Mouse (Mus musculus): ENCODE measurements around the gene Nthl1. TPM values are rescaled to one million over a fixed set of nuclear protein-coding genes. Genes with fewer than 3 reads are reported as not detected.
A peak's percentile ranks its signal among the peaks of the same experiment; 100 is the strongest.

The Nthl1 gene
- polyA plus RNA-seq (2014; fragmentation: Nextera tagmentation; extraction: Ambion mirVana): 14.2 and 17.0 TPM in 2 replicates

DNA sequence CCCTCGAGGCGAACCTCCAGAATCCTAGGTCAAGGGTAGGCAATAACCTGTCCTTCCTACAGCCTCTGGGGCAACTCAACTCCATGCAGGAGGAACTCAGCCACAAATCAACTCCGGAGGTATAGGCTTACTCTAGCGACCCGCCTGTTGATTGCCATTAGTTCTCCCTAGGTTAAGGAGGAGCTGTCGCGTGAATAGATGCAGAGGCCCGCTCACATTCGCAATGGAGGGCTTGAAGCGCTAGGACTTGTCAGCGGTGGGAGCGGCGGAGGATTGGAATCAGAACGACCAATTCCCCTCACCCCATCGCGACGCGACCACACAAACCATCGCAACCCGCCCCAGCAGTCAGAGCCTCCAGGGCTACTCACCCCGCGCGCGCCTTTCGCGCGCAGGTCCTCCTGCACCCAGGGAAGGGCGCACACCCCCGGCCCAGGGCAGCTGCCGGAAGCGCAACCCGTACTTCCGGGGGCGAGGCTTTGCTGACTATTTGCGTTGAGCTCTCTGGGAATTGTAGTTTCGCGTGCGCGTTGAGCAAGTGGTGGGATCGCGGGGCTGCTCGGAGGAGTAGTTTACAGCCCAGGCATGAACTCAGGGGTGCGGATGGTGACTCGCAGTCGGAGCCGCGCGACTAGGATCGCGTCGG, at the start of gene Nthl1, which contains the start of gene Tsc2:
Gene Nthl1, plus strand, starts transcription at position 514 of the 646 bp plus-strand sequence.
Gene Tsc2, minus strand, starts transcription at position 464 of the 646 bp plus-strand sequence.
- Histone ChIP-seq H3K9me3 (ENCODE audit: control insufficient read depth, low read length) (no peaks in the 10 kb centered on the region), H3K9ac (ENCODE audit: low read depth, low read length) (peak within 1 kb of the TSS; percentile 63), H3K36me3 (ENCODE audit: control insufficient read depth, insufficient read depth, low read length) (peaks cover 32% of the 10 kb centered on the region), H3K27ac (ENCODE audit: low read depth, low read length) (peak within 1 kb of the TSS; percentile 75), H3K4me3 (ENCODE audit: low read length) (peak within 1 kb of the TSS; percentile 58), H3K4me2 (replicated peaks; ENCODE audit: low read depth, low read length) (peak within 1 kb of the TSS; percentile 50), H3K4me1 (ENCODE audit: control insufficient read depth, insufficient read depth, low read length) (peaks cover 13% of the 10 kb centered on the region), H3K27me3 (ENCODE audit: control insufficient read depth, insufficient read depth, low read length) (no peaks in the 10 kb centered on the region)
- WGBS: under 1% methylated on average over 47 of the region's 51 CpGs
- peak; percentile 88 for ATAC-seq (ENCODE audit: low FRiP score, low TSS enrichment)

DNA sequence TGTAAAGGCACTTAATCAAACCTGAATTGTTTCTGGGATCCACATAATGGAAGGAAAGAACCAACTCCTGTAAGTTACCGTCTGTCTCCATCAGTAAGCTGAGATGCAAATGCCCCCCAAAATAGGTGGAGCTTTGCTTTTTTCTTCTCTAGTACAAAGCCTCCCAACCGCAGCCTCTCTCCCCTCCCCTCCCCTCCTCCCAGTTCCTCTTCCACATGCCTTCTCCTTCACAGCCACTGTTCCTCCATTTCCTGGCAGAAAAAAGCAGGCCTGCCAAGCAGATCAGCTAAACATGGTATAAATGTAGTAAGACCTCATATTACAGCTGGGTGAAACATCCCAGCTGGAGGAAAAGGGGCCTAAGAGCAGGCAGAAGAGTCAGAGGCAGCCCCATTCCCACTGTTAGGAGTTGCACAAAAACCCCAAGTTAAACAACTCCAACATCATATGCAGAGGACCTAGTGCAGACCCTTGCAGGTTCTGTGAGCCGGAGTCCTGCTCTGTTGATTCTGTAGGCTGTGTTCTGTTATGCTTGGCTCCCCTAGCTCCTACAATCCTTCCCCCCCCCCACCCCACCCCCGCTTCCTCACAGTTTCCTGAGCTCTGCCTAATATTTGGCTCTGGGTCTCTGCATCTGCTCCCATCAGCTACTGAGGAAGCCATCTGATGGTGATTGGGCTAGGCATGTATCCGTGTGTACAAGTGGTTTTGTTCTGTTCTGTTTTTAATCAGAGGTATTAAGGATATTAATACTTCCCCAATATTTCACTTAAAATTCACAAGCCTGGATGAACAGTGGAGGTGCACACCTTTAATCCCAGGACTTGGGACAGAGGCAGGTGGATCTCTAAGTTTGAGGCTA, 48.6 kb upstream of the Nthl1 start:
- Histone ChIP-seq H3K4me1 (ENCODE audit: control insufficient read depth, insufficient read depth, low read length) (0 out of 2 replicates have a peak, but pooled peaks cover 3% of the 10 kb centered on the region), H3K27me3 (ENCODE audit: control insufficient read depth, insufficient read depth, low read length) (no peaks in the 10 kb centered on the region), H3K27ac (ENCODE audit: low read depth, low read length) (no peak overlapping the region), H3K9ac (ENCODE audit: low read depth, low read length) (no peak overlapping the region), H3K4me2 (replicated peaks; ENCODE audit: low read depth, low read length) (no peak overlapping the region), H3K9me3 (ENCODE audit: control insufficient read depth, low read length) (no peaks in the 10 kb centered on the region), H3K36me3 (ENCODE audit: control insufficient read depth, insufficient read depth, low read length) (peaks cover 75% of the 10 kb centered on the region), H3K4me3 (ENCODE audit: low read length) (no peak overlapping the region)
- ATAC-seq (ENCODE audit: low FRiP score, low TSS enrichment): no peak
- WGBS: 65% methylated on average over 5 of the region's 5 CpGs

DNA sequence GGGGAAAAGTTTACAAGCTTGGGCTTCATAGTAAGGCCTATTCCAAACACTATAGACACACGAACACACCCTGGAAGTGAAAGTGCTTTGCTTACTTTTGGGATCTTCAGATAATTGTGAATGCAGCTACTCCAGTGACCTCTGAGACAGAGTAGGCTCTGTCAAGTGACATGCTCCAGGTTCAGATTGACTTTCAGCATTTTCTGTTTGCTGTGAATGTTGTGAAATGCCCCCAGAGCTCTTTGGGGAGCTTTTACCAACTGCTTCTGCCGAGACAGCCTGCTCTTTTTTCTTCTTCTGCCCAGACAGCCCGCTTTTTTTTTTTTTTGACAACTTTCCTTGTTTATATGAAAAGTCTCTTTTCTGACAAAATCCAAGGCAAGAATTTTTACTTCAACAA, 48.0 kb upstream of the Nthl1 start:
- no peak overlapping the region for H3K4me3 ChIP-seq (ENCODE audit: low read length)
- no peak overlapping the region for H3K4me2 ChIP-seq (replicated peaks; ENCODE audit: low read depth, low read length)
- no peaks in the 10 kb centered on the region for H3K9me3 ChIP-seq (ENCODE audit: control insufficient read depth, low read length)
- no peaks in the 10 kb centered on the region for H3K27me3 ChIP-seq (ENCODE audit: control insufficient read depth, insufficient read depth, low read length)
- no peak for ATAC-seq (ENCODE audit: low FRiP score, low TSS enrichment)
- H3K9ac ChIP-seq (ENCODE audit: low read depth, low read length): no peak overlapping the region
- H3K27ac ChIP-seq (ENCODE audit: low read depth, low read length): no peak overlapping the region
- peaks cover 72% of the 10 kb centered on the region for H3K36me3 ChIP-seq (ENCODE audit: control insufficient read depth, insufficient read depth, low read length)
- WGBS: 86% methylated on average over 3 of the region's 3 CpGs
- H3K4me1 ChIP-seq (ENCODE audit: control insufficient read depth, insufficient read depth, low read length): 0 out of 2 replicates have a peak, but pooled peaks cover 3% of the 10 kb centered on the region

DNA sequence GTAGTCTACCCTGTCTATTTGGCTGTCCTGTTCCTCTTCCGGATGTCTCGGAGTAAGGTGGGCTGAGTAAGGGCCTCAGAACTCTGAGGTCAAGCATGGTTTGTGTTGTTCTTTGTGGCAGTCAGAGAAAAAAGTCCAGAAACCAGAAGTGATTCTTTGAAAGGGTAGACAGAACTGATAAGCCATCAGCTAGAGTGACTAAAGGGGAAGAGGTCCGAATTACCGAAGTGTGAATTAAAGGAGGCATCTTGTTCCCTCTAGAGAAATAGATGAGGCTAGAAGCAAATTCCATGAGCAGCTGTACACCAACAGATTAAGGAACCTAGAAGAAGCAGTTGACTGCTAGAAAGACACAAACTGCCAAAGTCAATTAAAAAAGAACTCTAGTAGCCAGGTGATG, 45.9 kb upstream of the Nthl1 start:
- no peak for ATAC-seq (ENCODE audit: low FRiP score, low TSS enrichment)

DNA sequence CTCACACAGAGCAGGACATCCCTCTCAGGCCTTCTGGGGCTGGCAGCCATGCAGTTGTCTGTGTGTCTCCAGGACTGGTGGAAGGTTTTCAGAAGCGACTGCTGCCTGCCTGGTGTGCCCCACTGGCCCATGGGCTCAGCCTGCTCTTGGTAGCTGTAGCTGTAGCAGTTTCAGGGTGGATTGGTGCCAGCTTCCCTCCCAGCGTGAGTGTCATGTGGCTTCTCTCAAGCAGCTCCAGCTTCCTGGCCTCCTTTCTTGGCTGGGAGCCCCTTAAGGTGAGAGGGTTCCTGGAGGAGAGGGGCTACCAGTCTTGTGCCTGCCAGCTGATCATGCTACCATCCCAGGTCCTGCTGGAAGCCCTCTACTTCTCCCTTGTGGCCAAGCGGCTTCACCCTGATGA, 41.5 kb upstream of the Nthl1 start:
- peaks cover 85% of the 10 kb centered on the region for H3K36me3 ChIP-seq (ENCODE audit: control insufficient read depth, insufficient read depth, low read length)
- ATAC-seq (ENCODE audit: low FRiP score, low TSS enrichment): no peak
- H3K4me1 ChIP-seq (ENCODE audit: control insufficient read depth, insufficient read depth, low read length): no peaks in the 10 kb centered on the region
- no peak overlapping the region for H3K9ac ChIP-seq (ENCODE audit: low read depth, low read length)
- no peak overlapping the region for H3K4me3 ChIP-seq (ENCODE audit: low read length)
- H3K4me2 ChIP-seq (replicated peaks; ENCODE audit: low read depth, low read length): no peak overlapping the region
- H3K27ac ChIP-seq (ENCODE audit: low read depth, low read length): no peak overlapping the region
- H3K9me3 ChIP-seq (ENCODE audit: control insufficient read depth, low read length): no peaks in the 10 kb centered on the region
- 84% methylated on average over 3 of the region's 3 CpGs for WGBS
- H3K27me3 ChIP-seq (ENCODE audit: control insufficient read depth, insufficient read depth, low read length): no peaks in the 10 kb centered on the region

More for the DNA sequence above, 45.9 kb upstream of the Nthl1 start:
- H3K9ac ChIP-seq (ENCODE audit: low read depth, low read length): no peak overlapping the region
- 97% methylated on average over 4 of the region's 4 CpGs for WGBS
- H3K4me1 ChIP-seq (ENCODE audit: control insufficient read depth, insufficient read depth, low read length): 0 out of 2 replicates have a peak, but pooled peaks cover 3% of the 10 kb centered on the region
- no peak overlapping the region for H3K4me3 ChIP-seq (ENCODE audit: low read length)
- H3K4me2 ChIP-seq (replicated peaks; ENCODE audit: low read depth, low read length): no peak overlapping the region
- H3K27me3 ChIP-seq (ENCODE audit: control insufficient read depth, insufficient read depth, low read length): no peaks in the 10 kb centered on the region
- H3K9me3 ChIP-seq (ENCODE audit: control insufficient read depth, low read length): no peaks in the 10 kb centered on the region
- peaks cover 67% of the 10 kb centered on the region for H3K36me3 ChIP-seq (ENCODE audit: control insufficient read depth, insufficient read depth, low read length)
- H3K27ac ChIP-seq (ENCODE audit: low read depth, low read length): no peak overlapping the region

DNA sequence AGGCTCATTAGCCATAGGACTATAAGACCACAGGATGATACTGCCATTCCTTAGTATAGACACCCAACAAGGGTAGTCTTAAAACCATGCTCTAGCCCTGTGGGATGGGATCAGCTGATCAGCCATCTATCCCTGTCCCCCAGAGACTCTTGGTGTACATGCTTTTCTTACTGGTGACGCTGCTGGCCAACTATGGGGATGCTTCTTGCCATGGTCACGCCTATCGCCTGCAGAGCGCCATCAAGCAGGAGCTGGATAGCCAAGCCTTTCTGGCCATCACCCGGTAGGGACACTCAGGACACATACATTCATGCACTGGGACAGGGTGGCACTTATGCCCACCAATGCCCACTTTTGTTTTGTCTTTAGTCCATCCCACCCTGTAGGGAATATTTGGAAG, 40.8 kb upstream of the Nthl1 start:
- H3K9ac ChIP-seq (ENCODE audit: low read depth, low read length): no peak overlapping the region
- peaks cover 86% of the 10 kb centered on the region for H3K36me3 ChIP-seq (ENCODE audit: control insufficient read depth, insufficient read depth, low read length)
- no peak for ATAC-seq (ENCODE audit: low FRiP score, low TSS enrichment)
- H3K4me1 ChIP-seq (ENCODE audit: control insufficient read depth, insufficient read depth, low read length): no peaks in the 10 kb centered on the region
- WGBS: 94% methylated on average over 5 of the region's 5 CpGs
- no peaks in the 10 kb centered on the region for H3K9me3 ChIP-seq (ENCODE audit: control insufficient read depth, low read length)
- no peaks in the 10 kb centered on the region for H3K27me3 ChIP-seq (ENCODE audit: control insufficient read depth, insufficient read depth, low read length)
- no peak overlapping the region for H3K27ac ChIP-seq (ENCODE audit: low read depth, low read length)
- no peak overlapping the region for H3K4me2 ChIP-seq (replicated peaks; ENCODE audit: low read depth, low read length)
- H3K4me3 ChIP-seq (ENCODE audit: low read length): no peak overlapping the region

DNA sequence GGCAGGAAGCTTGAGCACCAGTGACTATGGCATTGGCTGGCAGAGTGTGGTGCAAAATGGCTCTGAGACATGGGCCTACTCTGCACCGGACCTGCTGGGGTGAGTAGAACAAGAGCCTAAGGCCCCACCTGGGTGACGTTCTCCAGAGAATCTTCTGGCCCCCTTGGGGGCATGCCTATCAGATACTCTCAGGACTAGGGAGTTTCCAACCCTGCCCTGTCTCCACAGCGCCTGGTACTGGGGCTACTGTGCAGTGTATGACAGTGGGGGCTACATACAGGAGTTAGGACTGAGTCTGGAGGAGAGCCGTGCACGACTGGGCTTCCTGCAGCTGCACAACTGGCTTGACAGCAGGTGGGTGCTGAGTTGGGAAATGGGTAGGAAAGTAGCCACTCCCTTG, 39.2 kb upstream of the Nthl1 start:
- H3K4me3 ChIP-seq (ENCODE audit: low read length): no peak overlapping the region
- no peak overlapping the region for H3K4me2 ChIP-seq (replicated peaks; ENCODE audit: low read depth, low read length)
- no peaks in the 10 kb centered on the region for H3K9me3 ChIP-seq (ENCODE audit: control insufficient read depth, low read length)
- no peak overlapping the region for H3K9ac ChIP-seq (ENCODE audit: low read depth, low read length)
- H3K36me3 ChIP-seq (ENCODE audit: control insufficient read depth, insufficient read depth, low read length): peaks cover 88% of the 10 kb centered on the region
- H3K27ac ChIP-seq (ENCODE audit: low read depth, low read length): no peak overlapping the region
- no peaks in the 10 kb centered on the region for H3K27me3 ChIP-seq (ENCODE audit: control insufficient read depth, insufficient read depth, low read length)
- WGBS: 91% methylated on average over 5 of the region's 5 CpGs
- no peaks in the 10 kb centered on the region for H3K4me1 ChIP-seq (ENCODE audit: control insufficient read depth, insufficient read depth, low read length)
- ATAC-seq (ENCODE audit: low FRiP score, low TSS enrichment): no peak

DNA sequence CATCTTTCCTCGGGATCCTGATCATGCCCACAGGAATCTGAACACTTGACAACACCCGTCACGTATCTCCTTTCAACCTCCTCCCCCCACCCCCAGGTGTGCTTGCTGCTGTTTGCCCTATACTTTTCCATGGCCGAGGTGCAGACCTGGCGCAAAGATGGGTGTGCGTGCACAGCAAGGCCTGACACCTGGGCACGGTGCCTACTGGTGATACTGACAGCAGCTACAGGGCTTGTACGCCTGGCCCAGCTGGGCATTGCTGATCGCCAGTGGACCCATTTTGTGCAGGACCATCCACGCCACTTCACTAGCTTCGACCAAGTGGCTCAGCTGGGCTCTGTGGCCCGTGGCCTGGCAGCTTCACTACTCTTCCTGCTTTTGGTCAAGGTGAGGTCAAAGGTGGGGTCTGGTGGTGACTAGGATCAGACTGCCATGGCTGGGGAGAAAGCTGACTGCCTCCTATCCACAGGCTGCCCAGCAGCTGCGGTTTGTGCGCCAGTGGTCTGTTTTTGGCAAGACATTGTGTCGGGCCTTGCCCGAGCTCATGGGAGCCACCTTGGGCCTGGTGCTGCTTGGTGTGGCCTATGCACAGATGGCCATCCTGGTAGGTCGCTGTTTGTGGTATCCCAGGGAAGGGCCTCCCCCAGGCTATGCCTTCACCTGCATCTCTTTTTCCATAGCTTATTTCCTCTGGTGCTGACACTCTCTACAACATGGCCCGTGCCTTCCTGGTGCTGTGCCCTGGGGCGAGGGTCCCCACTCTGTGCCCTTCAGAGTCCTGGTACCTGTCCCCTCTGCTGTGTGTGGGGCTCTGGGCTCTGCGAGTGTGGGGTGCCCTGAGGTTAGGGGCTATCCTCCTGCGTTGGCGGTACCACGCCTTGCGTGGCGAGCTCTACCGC, 38.2 kb upstream of the Nthl1 start:
- no peak overlapping the region for H3K9ac ChIP-seq (ENCODE audit: low read depth, low read length)
- H3K4me1 ChIP-seq (ENCODE audit: control insufficient read depth, insufficient read depth, low read length): no peaks in the 10 kb centered on the region
- no peak for ATAC-seq (ENCODE audit: low FRiP score, low TSS enrichment)
- H3K9me3 ChIP-seq (ENCODE audit: control insufficient read depth, low read length): no peaks in the 10 kb centered on the region
- H3K4me2 ChIP-seq (replicated peaks; ENCODE audit: low read depth, low read length): no peak overlapping the region
- 92% methylated on average over 26 of the region's 26 CpGs for WGBS
- peaks cover 87% of the 10 kb centered on the region for H3K36me3 ChIP-seq (ENCODE audit: control insufficient read depth, insufficient read depth, low read length)
- no peaks in the 10 kb centered on the region for H3K27me3 ChIP-seq (ENCODE audit: control insufficient read depth, insufficient read depth, low read length)
- H3K4me3 ChIP-seq (ENCODE audit: low read length): no peak overlapping the region
- H3K27ac ChIP-seq (ENCODE audit: low read depth, low read length): no peak overlapping the region

Measured in kidney, embryonic 14.5 days (tissue).